Comparison of ENCODE assay signal across 8 mouse cellular contexts in the genomic region with DNA sequence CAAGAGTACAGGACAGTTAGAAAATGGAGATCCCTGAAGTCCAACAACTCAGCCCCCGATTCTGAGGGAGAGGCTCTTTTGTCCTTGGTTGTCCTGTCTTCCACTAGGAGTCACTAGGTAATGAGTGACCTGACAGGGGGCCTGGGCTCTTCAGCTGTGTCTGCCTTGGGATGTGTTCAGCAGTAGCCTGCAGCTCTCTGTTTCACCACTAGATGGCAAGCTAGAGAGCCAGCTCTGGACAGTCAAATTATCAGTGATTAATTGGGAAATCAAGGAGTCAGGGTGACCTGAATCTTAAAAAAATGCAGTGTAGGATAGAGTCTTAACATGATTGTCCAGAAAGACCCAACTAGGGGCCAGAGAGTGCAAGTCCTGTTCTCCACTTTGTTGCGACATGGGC. TPM values are rescaled to one million over a fixed set of nuclear protein-coding genes. Genes with fewer than 3 reads are reported as not detected.
A peak's percentile ranks its signal among the peaks of the same experiment; 100 is the strongest.
DNase-seq lines count a peak whose midpoint lies in the region; ATAC-seq lines count a peak whose summit lies in the region.

No protein-coding gene starts in this region.

- H3K4me3 ChIP-seq in forebrain, embryonic 10.5 days: no peak overlapping the region
- no peak overlapping the region for H3K4me3 ChIP-seq in forebrain, embryonic 13.5 days
- H3K4me3 ChIP-seq in liver, embryonic 12.5 days: no peak overlapping the region

- peak; percentile 37 for DNase-seq in forebrain, embryonic 10.5 days (ENCODE audit: extremely low spot score, low spot score)
- DNase-seq in liver (peak; percentile 53), R1 (ENCODE audit: low read depth, low spot score) (peak; percentile 46)

- 83% methylated on average over 2 of the region's 2 CpGs for WGBS in forebrain, embryonic 10.5 days
- 73% methylated on average over 2 of the region's 2 CpGs for WGBS in forebrain, embryonic 13.5 days
- 58% methylated on average over 2 of the region's 2 CpGs for WGBS in liver, embryonic 12.5 days (ENCODE audit: insufficient replicate concordance)

- H3K4me2 ChIP-seq in forebrain, embryonic 13.5 days: no peak overlapping the region
- no peak overlapping the region for H3K4me2 ChIP-seq in liver, embryonic 12.5 days

- no peak overlapping the region for H3K9ac ChIP-seq in forebrain, embryonic 13.5 days
- H3K9ac ChIP-seq in liver, embryonic 12.5 days: no peak overlapping the region

- H3K27me3 ChIP-seq in forebrain, embryonic 10.5 days (ENCODE audit: poor library complexity, severe bottlenecking): no peaks in the 10 kb centered on the region; the same call in 1 of the 2 replicates
- H3K27me3 ChIP-seq in forebrain, embryonic 13.5 days: 0 out of 2 replicates have a peak, but pooled peaks cover 2% of the 10 kb centered on the region
- H3K27me3 ChIP-seq in liver, embryonic 12.5 days (replicated peaks): peaks cover 12% of the 10 kb centered on the region; the same call in 1 of the 2 replicates

- peaks cover 9% of the 10 kb centered on the region for H3K4me1 ChIP-seq in forebrain, embryonic 10.5 days
- 0 out of 2 replicates have a peak, but pooled peaks cover 8% of the 10 kb centered on the region for H3K4me1 ChIP-seq in forebrain, embryonic 13.5 days
- no peaks in the 10 kb centered on the region for H3K4me1 ChIP-seq in liver, embryonic 12.5 days

- ATAC-seq in forebrain, embryonic 13.5 days: no peak
- ATAC-seq in liver, embryonic 12.5 days: no peak
- ATAC-seq in granulocyte monocyte progenitor cell, adult 5-6 weeks (replicated peaks; ENCODE audit: poor library complexity, severe bottlenecking): peak; percentile 55; the same call in 1 of the 2 replicates
- peak; percentile 52; the same call in 1 of the 2 replicates for ATAC-seq in megakaryocyte, adult 5-6 weeks (ENCODE audit: poor library complexity, severe bottlenecking)
- ATAC-seq in frontal cortex, adult (ENCODE audit: low TSS enrichment): no peak

- H3K27ac ChIP-seq in forebrain, embryonic 10.5 days: no peak overlapping the region
- no peak overlapping the region for H3K27ac ChIP-seq in forebrain, embryonic 13.5 days
- no peak overlapping the region for H3K27ac ChIP-seq in liver, embryonic 12.5 days

- H3K9me3 ChIP-seq in forebrain, embryonic 10.5 days: no peaks in the 10 kb centered on the region
- H3K9me3 ChIP-seq in forebrain, embryonic 13.5 days (replicated peaks): no peaks in the 10 kb centered on the region
- H3K9me3 ChIP-seq in liver, embryonic 12.5 days (replicated peaks): no peaks in the 10 kb centered on the region

- no peaks in the 10 kb centered on the region for H3K36me3 ChIP-seq in forebrain, embryonic 10.5 days (replicated peaks)
- H3K36me3 ChIP-seq in forebrain, embryonic 13.5 days (ENCODE audit: poor library complexity, severe bottlenecking): no peaks in the 10 kb centered on the region
- no peaks in the 10 kb centered on the region for H3K36me3 ChIP-seq in liver, embryonic 12.5 days

RNA-seq across cellular contexts. Expression of gene Cacna1i, which starts 53.3 kb away (rescaled TPM):
- polyA plus RNA-seq in forebrain, embryonic 10.5 days (2016; fragmentation: Nextera tagmentation; extraction: Ambion mirVana): 0.02 and 0.04 TPM in 2 replicates
- polyA plus RNA-seq in forebrain, embryonic 13.5 days (2015; fragmentation: Nextera tagmentation; extraction: Ambion mirVana): 0.25 and 0.39 TPM in 2 replicates
- 0.02 and 0.37 TPM in 2 replicates for polyA plus RNA-seq in liver, embryonic 12.5 days (2016; fragmentation: Nextera tagmentation; extraction: Ambion mirVana)
- total RNA-seq in granulocyte monocyte progenitor cell, adult 5-6 weeks (2014; fragmentation: Nextera tagmentation): not detected in 2 replicates
- not detected in 2 replicates for total RNA-seq in granulocyte monocyte progenitor cell, adult 5-6 weeks (2017)
- total RNA-seq in megakaryocyte, adult 5-6 weeks (2015): 0.02 TPM in 1 of 2 replicates, not detected in the other
- not detected in 2 replicates for total RNA-seq in megakaryocyte, adult 5-6 weeks (2017)

Comparison
In these comparisons a context has a peak if more than half of its experiments do, and no peak if none do; other contexts are left out.
1. ATAC-seq: peak in granulocyte monocyte progenitor cell, adult 5-6 weeks (single experiment) and megakaryocyte, adult 5-6 weeks (single experiment); none in forebrain, embryonic 13.5 days (single experiment), liver, embryonic 12.5 days (single experiment) and frontal cortex, adult (single experiment).
2. Peak in every context shown above with its lines, with median percentiles within 50 percentile points of each other: DNase-seq.